Mouse (Mus musculus) layer of hippocampus, adult 2 months (tissue): Measurements from ENCODE around the gene Phlda1. TPM values are rescaled to one million over a fixed set of nuclear protein-coding genes. Genes with fewer than 3 reads are reported as not detected.
A peak's percentile ranks its signal among the peaks of the same experiment; 100 is the strongest.
"Not testable (repeated sequence)": the region's sequence is repeated elsewhere in the genome, so short reads cannot be mapped to it uniquely, and the experiment has no call there.

Source experiments
- DNase-seq, 2 experiments: peaks; one replicate each; pipeline ENCODE4 v3.0.0; 2022; ENCODE audit warnings: low spot score in 2 of 2
- H3K27ac ChIP-seq: fragments of 200-600 bp; 2 replicates; pipeline ENCODE4 v1.8.1; 2022
- H3K4me3 ChIP-seq: fragments of 200-600 bp; 2 replicates; pipeline ENCODE4 v1.8.1; 2022; ENCODE audit warnings: mild to moderate bottlenecking
- CTCF ChIP-seq: fragments of 200-600 bp; conservative IDR thresholded peaks from 2 replicates; pipeline ENCODE4 v1.8.1; 2022; ENCODE audit warnings: antibody characterized with exemption, mild to moderate bottlenecking, moderate library complexity
- total RNA-seq, 2 experiments: library from RNA; stranded (reverse); gene quantifications; 2 replicates each; pipeline ENCODE4 v1.2.3; 2021

Phlda1 gene
- total RNA-seq, 2 experiments from 2014 or later: 16.7 to 18.3 TPM

DNA sequence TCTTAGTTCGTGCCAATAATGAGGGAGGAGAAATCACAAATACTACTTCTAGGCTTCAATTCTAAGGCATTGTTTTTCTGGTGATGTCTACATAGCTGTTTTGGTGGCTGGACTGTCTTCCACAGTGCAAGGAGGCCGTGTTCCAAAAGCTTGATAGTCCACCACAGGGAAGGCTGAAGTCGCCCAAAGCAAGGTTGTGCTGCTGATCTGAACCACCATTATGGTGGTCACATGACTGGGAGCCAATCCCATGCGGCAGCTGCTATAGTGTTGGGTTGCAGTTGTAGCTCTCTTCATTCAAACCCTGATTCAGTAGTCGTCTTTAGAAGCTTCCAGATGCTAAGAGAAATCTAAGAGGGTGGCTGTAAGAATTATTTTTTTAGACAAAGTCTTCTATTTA, 26.5 kb upstream of the Phlda1 start:
- Histone ChIP-seq H3K4me3 (no peak overlapping the region), H3K27ac (no peak overlapping the region)
- DNase-seq: no peak
- TF ChIP-seq CTCF: no peak

DNA sequence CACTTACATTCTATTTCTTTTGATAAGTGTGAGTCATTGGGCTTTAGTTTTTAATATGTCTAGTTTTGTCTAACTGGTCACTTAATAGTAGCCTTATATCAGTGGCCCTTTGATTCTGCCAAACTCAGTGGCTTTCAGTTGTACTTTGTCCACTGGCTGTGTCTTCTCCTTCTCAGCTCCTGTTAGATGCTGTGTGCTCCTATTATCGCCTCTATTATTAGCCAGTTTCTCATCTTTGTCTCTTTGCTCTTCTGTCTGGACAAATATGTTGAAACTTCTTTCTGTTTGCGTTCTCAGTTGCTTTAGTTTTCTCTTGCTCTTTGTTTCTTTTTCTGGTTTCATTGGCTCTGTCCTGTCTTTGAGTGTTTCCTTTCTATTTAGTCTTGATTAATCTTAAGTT, 23.4 kb upstream of the Phlda1 start:
- DNase-seq: no peak
- H3K4me3 ChIP-seq: no peak overlapping the region
- no peak overlapping the region for H3K27ac ChIP-seq
- no peak for TF ChIP-seq CTCF

DNA sequence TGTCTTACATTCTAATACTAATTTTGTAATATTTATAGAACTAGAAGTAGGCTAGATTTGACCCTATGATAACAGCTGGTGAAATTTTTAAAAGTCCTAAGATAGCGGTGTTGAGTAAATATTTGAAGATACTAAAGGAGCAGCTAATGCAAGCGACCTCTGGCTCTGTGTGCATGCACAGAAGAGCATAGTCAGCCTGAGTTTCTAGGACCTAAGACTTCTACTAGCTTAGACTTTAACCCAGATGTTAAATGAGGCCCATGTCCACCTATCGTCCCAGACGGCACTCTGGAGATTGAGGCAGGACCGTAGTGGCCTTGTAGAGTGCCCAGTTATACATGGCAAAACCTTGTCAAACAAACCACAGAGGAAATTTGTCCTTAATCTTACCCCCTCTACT, 22.0 kb upstream of the Phlda1 start:
- no peak for TF ChIP-seq CTCF

DNA sequence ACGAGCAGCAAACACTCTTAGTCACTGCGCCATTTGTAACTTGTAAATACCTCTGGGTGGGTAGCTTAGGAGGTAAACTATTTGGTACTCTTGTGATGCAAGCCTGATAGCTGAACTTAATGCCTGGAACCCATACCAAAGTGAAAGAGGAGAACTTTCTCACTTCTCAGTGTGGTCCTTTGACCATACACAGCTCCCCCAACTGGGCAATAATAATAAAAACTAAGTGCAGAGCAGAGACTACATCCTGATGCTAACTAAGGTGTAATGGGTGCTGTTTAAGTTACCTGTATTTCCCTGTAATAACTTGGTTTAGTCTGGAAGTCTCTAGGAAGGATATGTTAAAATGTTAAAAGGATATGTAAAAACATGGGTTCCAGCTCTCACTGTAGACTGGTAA, 17.3 kb upstream of the Phlda1 start:
- peak; percentile 60 for TF ChIP-seq CTCF
- Histone ChIP-seq H3K4me3 (no peak overlapping the region), H3K27ac (no peak overlapping the region)
- DNase-seq: no peak

More for the DNA sequence above, 22.0 kb upstream of the Phlda1 start:
- H3K4me3 ChIP-seq: no peak overlapping the region
- DNase-seq: no peak
- no peak overlapping the region for H3K27ac ChIP-seq

DNA sequence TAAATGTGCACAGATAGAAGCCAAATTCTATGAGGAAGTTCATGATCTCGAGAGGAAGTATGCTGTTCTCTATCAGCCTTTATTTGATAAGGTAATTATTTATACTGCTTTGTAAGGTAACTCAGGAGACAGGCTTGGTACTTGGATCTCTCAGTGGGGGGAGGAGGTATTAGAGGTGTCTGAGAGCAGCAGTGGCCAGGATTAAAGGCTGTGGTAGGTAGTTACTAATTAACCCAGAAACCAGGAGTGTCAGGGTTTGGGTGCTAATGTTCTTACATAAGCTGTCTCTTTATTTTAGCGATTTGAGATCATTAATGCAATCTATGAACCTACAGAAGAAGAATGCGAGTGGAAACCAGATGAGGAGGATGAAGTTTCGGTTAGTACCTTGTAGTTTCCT, 16.0 kb upstream of the Phlda1 start:
- DNase-seq, H3K4me3 ChIP-seq, H3K27ac ChIP-seq: not testable (repeated sequence)

DNA sequence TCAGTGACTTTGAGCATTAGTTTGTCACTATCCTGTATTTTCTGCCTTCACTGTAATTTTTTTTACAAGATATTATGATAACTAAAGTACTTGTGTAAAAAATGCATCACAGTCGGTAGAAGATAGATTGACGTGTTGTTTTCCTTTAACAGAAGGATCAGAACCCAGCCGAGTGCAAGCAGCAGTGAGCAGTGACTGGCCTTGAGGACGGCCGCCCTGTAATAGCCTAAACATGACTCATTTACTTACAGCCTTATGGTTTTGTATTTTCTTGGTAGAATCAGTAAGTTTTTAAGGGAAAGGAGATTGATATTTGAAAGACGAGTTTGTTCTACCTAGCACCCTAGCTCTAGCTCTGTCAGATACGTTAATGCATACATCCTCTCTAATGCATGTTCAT, 10.2 kb upstream of the Phlda1 start:
- no peak for TF ChIP-seq CTCF
- no peak for DNase-seq
- Histone ChIP-seq H3K27ac (no peak overlapping the region), H3K4me3 (no peak overlapping the region)

DNA sequence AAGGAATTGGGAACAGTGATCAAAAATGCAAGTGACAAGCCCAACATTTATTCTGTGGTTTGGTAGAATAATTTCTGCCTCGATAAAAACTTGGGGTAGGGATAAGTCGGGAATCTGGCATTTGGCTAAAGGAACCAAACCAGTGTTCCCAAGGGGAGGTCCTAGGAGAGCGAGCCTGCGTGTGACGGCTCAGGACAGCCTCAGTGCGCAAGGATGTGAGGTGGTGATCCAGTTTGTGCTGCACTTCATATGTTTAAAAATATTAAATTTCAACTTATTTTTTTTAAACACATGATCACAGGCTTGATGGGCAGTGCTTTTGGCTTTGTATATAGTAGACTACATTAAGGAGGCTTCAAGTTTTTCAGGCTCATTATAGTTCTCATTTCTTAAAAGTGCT, 6.2 kb upstream of the Phlda1 start:
- H3K27ac ChIP-seq: no peak overlapping the region
- no peak for DNase-seq
- H3K4me3 ChIP-seq: no peak overlapping the region
- no peak for TF ChIP-seq CTCF

DNA sequence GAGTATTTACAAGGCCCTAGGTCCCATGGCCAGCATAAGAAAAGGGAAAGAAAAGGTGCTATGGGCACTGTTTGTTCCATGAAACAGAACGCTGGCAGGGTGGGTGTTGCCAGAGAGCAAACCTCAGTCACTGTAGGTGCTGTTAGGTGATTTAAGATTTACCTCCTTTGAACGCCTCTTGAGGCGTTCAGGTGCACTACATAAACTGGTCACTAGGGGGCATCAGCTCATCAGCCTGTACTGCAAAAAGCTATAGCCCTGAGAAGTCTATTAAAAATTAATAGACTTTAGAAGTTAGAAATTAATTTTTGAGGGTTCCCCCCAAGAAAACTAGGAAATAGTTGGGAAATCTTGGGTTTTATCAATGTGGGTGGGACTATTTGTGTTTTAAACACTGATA, 3.0 kb upstream of the Phlda1 start:
- DNase-seq: peak; percentile 50 to 84
- peak; percentile 99 for TF ChIP-seq CTCF
- H3K4me3 ChIP-seq: no peak overlapping the region

DNA sequence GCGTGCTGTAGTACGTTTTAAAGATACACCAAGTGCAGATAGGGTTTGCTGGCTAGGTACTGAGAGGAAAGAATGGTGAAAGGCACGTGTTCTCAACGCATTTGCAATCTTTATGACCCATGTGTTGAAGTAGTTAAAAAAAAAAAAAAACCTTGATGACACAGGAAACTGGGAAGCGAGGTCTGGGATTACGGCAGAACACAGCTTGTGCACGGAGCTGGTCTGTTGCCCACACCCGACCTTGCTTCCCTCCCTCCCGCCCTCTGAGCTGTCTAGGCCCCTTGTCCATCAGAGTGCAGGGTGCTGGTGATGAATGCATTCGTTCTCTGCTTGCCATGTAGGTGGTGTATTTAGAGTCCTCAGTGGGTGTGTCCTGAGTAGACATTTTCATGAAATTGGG, 2.4 kb upstream of the Phlda1 start:
- TF ChIP-seq CTCF: no peak
- Histone ChIP-seq H3K27ac (no peak overlapping the region), H3K4me3 (no peak overlapping the region)
- no peak for DNase-seq

More for the DNA sequence above, 3.0 kb upstream of the Phlda1 start:
- H3K27ac ChIP-seq: no peak overlapping the region

DNA sequence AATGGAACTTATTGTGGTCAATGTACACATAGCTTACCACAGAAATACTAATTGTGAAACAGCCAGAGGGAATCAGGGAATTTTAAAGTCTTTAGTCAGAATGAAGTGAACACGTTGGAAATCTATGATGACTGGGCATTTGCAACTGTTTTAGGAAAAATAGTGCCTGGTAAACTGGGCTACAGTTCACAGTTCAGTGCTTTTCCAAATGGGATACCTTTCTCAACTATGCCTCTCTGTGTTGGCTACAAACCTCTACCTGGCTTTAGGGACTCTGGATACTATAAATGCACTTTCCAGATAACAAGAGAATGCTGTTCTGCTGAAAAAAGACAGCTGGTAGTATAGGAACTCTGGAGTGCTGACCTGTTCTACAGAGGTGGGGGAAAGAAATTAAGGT, 1.5 kb upstream of the Phlda1 start:
- no peak for TF ChIP-seq CTCF
- no peak overlapping the region for H3K4me3 ChIP-seq
- no peak for DNase-seq
- H3K27ac ChIP-seq: no peak overlapping the region

DNA sequence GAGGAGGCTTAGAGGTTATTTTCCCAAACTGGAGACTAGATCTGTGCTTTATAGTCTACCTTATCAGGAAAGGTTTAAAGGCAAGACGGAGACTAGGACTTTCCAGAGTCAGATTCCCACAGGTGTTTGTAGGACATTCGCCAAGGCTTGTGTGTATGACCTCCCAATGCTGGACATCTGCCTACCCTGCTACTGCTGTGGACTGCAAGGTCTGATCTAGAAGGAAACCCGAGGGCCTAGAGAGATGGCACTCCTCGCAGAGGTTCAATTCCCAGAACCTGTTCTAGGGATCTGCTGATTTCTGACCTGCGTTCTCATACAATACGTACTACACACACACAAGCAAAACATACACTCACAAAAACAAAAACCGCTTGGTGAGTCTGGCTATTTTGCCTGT, 680 bp upstream of the Phlda1 start:
- DNase-seq: peak in 1 of 2 experiments; percentile 7

DNA sequence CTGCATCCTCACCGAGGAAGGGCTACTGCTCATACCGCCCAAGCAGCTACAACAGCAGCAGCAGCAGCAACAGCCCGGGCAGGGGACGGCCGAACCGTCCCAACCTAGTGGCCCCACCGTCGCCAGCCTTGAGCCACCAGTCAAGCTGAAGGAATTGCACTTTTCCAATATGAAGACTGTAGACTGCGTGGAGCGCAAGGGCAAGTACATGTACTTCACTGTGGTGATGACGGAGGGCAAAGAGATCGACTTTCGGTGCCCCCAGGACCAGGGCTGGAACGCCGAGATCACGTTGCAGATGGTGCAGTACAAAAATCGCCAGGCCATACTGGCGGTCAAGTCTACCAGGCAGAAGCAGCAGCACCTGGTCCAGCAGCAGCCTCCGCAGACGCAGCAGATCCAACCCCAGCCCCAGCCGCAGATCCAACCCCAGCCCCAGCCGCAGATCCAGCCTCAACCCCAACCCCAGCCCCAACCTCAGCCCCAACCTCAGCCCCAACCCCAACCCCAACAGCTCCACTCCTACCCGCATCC, 907 bp downstream of the Phlda1 start:
- peak overlapping the region; percentile 93 for H3K27ac ChIP-seq
- TF ChIP-seq CTCF: no peak
- peak overlapping the region; percentile 94 for H3K4me3 ChIP-seq
- DNase-seq: peak in 1 of 2 experiments; percentile 29

More for the DNA sequence above, 680 bp upstream of the Phlda1 start:
- Histone ChIP-seq H3K4me3 (no peak overlapping the region), H3K27ac (peak overlapping the region; percentile 82; the same call in 1 of the 2 replicates)
- TF ChIP-seq CTCF: no peak

DNA sequence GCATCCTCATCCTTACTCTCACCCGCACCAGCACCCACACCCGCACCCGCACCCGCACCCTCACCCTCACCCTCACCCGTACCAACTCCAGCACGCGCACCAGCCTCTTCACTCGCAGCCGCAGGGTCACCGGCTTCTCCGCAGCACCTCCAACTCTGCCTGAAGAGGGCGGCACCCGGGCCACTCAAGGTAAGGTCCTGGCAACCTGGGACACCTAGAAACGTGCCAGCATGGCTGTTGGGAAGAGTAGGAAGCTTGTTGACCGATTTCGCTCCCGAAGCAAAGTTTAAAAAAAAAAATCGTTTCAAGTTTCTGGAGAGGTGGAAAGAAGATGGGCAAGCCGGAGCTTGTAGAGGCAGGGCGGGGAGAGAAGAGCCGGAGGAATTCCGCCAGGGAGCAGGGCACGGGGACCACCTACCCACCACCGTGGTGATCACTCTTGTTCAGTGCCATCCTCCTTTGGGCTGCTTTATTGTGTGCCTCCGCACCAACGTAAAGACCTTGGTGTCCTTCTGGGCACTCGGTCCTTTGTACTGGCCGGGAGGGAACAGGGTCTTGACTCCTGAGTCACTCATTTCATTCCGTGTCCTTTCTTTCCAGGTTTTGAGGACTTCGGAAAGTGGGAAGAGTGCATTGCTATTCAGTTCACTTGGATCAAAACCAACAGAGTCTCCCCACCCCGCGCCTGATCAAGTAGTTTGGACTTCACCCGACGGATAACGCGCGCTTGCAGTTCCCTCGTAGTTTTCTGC, 1.6 kb downstream of the Phlda1 start:
- TF ChIP-seq CTCF: peak; percentile 57
- Histone ChIP-seq H3K4me3 (peak overlapping the region; percentile 67), H3K27ac (peak overlapping the region; percentile 85)
- DNase-seq: peak in 1 of 2 experiments; percentile 40
